Comparison of ENCODE assay signal across 10 mouse cellular contexts in the genomic region with DNA sequence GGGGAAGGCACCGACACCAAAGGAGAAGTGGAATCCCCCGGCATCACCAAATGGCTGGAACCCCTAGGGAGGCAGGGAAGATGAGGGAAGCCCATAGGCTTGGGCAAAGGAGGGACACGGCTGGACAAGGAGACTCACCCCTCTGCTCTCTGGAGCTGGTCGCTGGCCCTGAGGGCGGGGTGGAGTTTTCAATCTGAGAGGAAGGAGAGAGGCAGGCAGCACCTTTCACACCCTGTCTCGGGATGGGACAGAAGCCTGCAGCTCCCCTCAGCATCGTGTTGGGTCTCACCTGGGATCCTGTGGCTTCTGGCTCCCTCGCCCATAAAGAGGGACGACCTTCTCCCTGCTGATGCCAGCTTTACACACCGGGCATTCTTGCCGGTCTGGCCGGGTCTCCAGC. TPM values are rescaled to one million over a fixed set of nuclear protein-coding genes. Genes with fewer than 3 reads are reported as not detected.
DNase-seq lines count a peak whose midpoint lies in the region; ATAC-seq lines count a peak whose summit lies in the region.
"Had no signal": no experiment of that assay in that cellular context is flagged by ENCODE, and none has a peak within 500 bp of the region (broad histone marks: within the 10 kb centered on the region; RNA-seq: fewer than 3 reads in every experiment).

No protein-coding gene starts in this region.

- ATAC-seq in heart, embryonic 12.5 days (ENCODE audit: insufficient number of reproducible peaks, low FRiP score) = no peak
- ATAC-seq in midbrain, embryonic 16.5 days = no peak
- ATAC-seq in hindbrain, embryonic 16.5 days = no peak
- ATAC-seq in neural tube, embryonic 12.5 days (ENCODE audit: low FRiP score, low read depth) = no peak
- ATAC-seq: CD4-positive, CD25-positive, alpha-beta regulatory T cell, adult 4 months had no signal

- H3K4me3 ChIP-seq in heart, embryonic 12.5 days = peak overlapping the region; percentile 62; the same call in 1 of the 2 replicates
- H3K4me3 ChIP-seq in midbrain, embryonic 10.5 days = peak overlapping the region; percentile 98
- H3K4me3 ChIP-seq in midbrain, embryonic 16.5 days (ENCODE audit: low read depth, low read length) = no peak overlapping the region
- H3K4me3 ChIP-seq in hindbrain, embryonic 16.5 days (ENCODE audit: low read length) = 0 out of 2 replicates have a peak overlapping the region, but pooled peaks have one; percentile 65
- no peak overlapping the region for H3K4me3 ChIP-seq in neural tube, embryonic 12.5 days

- peaks cover 22% of the 10 kb centered on the region for H3K36me3 ChIP-seq in heart, embryonic 12.5 days
- peaks cover 26% of the 10 kb centered on the region for H3K36me3 ChIP-seq in midbrain, embryonic 10.5 days
- peaks cover 7% of the 10 kb centered on the region for H3K36me3 ChIP-seq in midbrain, embryonic 16.5 days (ENCODE audit: control insufficient read depth, insufficient read depth, low read length)
- peaks cover 7% of the 10 kb centered on the region for H3K36me3 ChIP-seq in hindbrain, embryonic 16.5 days (ENCODE audit: control insufficient read depth, insufficient read depth, low read length)
- H3K36me3 ChIP-seq in neural tube, embryonic 12.5 days = peaks cover 25% of the 10 kb centered on the region

- 0 out of 2 replicates have a peak overlapping the region, but pooled peaks have one; percentile 80 for H3K9ac ChIP-seq in heart, embryonic 12.5 days
- H3K9ac ChIP-seq in midbrain, embryonic 16.5 days (ENCODE audit: low read depth, low read length) = no peak overlapping the region
- H3K9ac ChIP-seq in hindbrain, embryonic 16.5 days (ENCODE audit: low read depth, low read length) = peak overlapping the region; percentile 19; the same call in 1 of the 2 replicates
- no peak overlapping the region; the same call in 1 of the 2 replicates for H3K9ac ChIP-seq in neural tube, embryonic 12.5 days

- H3K4me2 ChIP-seq in heart, embryonic 12.5 days = peak overlapping the region; percentile 86
- no peak overlapping the region for H3K4me2 ChIP-seq in midbrain, embryonic 16.5 days (ENCODE audit: low read length)
- H3K4me2 ChIP-seq in hindbrain, embryonic 16.5 days (ENCODE audit: low read length) = no peak overlapping the region
- H3K4me2 ChIP-seq in neural tube, embryonic 12.5 days (replicated peaks) = peak overlapping the region; percentile 78

- no peak for DNase-seq in heart, postnatal 36 days
- no peak for DNase-seq in midbrain, embryonic 10.5 days (ENCODE audit: low spot score)
- DNase-seq in adrenal gland, adult 18-20 months (ENCODE audit: low spot score in 2 of 2) = no peak
- no peak for DNase-seq in spleen, postnatal 10 days (ENCODE audit: low spot score in 2 of 2)
- DNase-seq: right cerebral cortex, postnatal 25 days had no signal

- H3K4me1 ChIP-seq in heart, embryonic 12.5 days (replicated peaks) = peaks cover 48% of the 10 kb centered on the region
- peaks cover 64% of the 10 kb centered on the region for H3K4me1 ChIP-seq in midbrain, embryonic 10.5 days
- peaks cover 20% of the 10 kb centered on the region for H3K4me1 ChIP-seq in midbrain, embryonic 16.5 days (ENCODE audit: control insufficient read depth, insufficient read depth, low read length)
- H3K4me1 ChIP-seq in hindbrain, embryonic 16.5 days (ENCODE audit: control insufficient read depth, insufficient read depth, low read depth, low read length) = peaks cover 20% of the 10 kb centered on the region
- H3K4me1 ChIP-seq in neural tube, embryonic 12.5 days = peaks cover 34% of the 10 kb centered on the region

- H3K27ac ChIP-seq in heart, embryonic 12.5 days (ENCODE audit: poor library complexity, severe bottlenecking) = no peak overlapping the region
- 0 out of 2 replicates have a peak overlapping the region, but pooled peaks have one; percentile 1 for H3K27ac ChIP-seq in midbrain, embryonic 10.5 days (replicated peaks)
- H3K27ac ChIP-seq in midbrain, embryonic 16.5 days (ENCODE audit: low read length) = no peak overlapping the region
- no peak overlapping the region for H3K27ac ChIP-seq in hindbrain, embryonic 16.5 days (ENCODE audit: low read depth, low read length)
- H3K27ac ChIP-seq in neural tube, embryonic 12.5 days = no peak overlapping the region

- 82% methylated on average over 12 of the region's 12 CpGs for WGBS in heart, embryonic 12.5 days
- whole genome bisulfite sequencing in midbrain, embryonic 10.5 days = 91% methylated on average over 12 of the region's 12 CpGs
- 86% methylated on average over 12 of the region's 12 CpGs for WGBS in midbrain, embryonic 16.5 days
- WGBS in hindbrain, embryonic 16.5 days = 89% methylated on average over 12 of the region's 12 CpGs
- 90% methylated on average over 12 of the region's 12 CpGs for WGBS in neural tube, embryonic 12.5 days

- no peaks in the 10 kb centered on the region for H3K9me3 ChIP-seq in heart, embryonic 12.5 days (replicated peaks)
- H3K9me3 ChIP-seq in midbrain, embryonic 10.5 days (replicated peaks) = no peaks in the 10 kb centered on the region
- no peaks in the 10 kb centered on the region for H3K9me3 ChIP-seq in midbrain, embryonic 16.5 days (replicated peaks; ENCODE audit: control insufficient read depth, low read length, poor library complexity, severe bottlenecking)
- no peaks in the 10 kb centered on the region for H3K9me3 ChIP-seq in hindbrain, embryonic 16.5 days (ENCODE audit: control insufficient read depth, low read length)
- H3K9me3 ChIP-seq in neural tube, embryonic 12.5 days = no peaks in the 10 kb centered on the region

- intact Hi-C loops in heart, postnatal 36 days (cut with DNase I) = no loop called here

- no peaks in the 10 kb centered on the region for H3K27me3 ChIP-seq in heart, embryonic 12.5 days (replicated peaks)
- H3K27me3 ChIP-seq in midbrain, embryonic 10.5 days (ENCODE audit: low read depth, poor library complexity, severe bottlenecking) = no peaks in the 10 kb centered on the region
- no peaks in the 10 kb centered on the region for H3K27me3 ChIP-seq in midbrain, embryonic 16.5 days (ENCODE audit: control insufficient read depth, insufficient read depth, low read depth, low read length)
- no peaks in the 10 kb centered on the region for H3K27me3 ChIP-seq in hindbrain, embryonic 16.5 days (replicated peaks; ENCODE audit: control insufficient read depth, insufficient read depth, low read length)
- H3K27me3 ChIP-seq in neural tube, embryonic 12.5 days (replicated peaks) = no peaks in the 10 kb centered on the region

RNA-seq across cellular contexts. Expression of a gene that starts 1.7 kb away (rescaled TPM):
- polyA plus RNA-seq in heart, embryonic 12.5 days (2016; fragmentation: Nextera tagmentation; extraction: Ambion mirVana) = 123 and 126 TPM in 2 replicates
- 10 to 100 TPM; 35.7 to 37.1 TPM for total RNA-seq in heart, postnatal 36 days (2021)
- polyA plus RNA-seq in midbrain, embryonic 10.5 days (2016; fragmentation: Nextera tagmentation; extraction: Ambion mirVana) = 202 and 233 TPM in 2 replicates
- 291 and 298 TPM in 2 replicates for polyA plus RNA-seq in midbrain, embryonic 16.5 days (2015; fragmentation: Nextera tagmentation; extraction: Ambion mirVana)
- 281 and 296 TPM in 2 replicates for polyA plus RNA-seq in hindbrain, embryonic 16.5 days (2015; fragmentation: Nextera tagmentation; extraction: Ambion mirVana)
- polyA plus RNA-seq in neural tube, embryonic 12.5 days (2016; fragmentation: Nextera tagmentation; extraction: Ambion mirVana) = 249 and 263 TPM in 2 replicates
- total RNA-seq in adrenal gland, adult 18-20 months (2021) = 10 to 100 TPM; 71.8 to 86.7 TPM

RNA-seq across cellular contexts. Expression of a gene that starts 2.3 kb away (rescaled TPM):
- 52.5 and 52.8 TPM in 2 replicates for polyA plus RNA-seq in heart, embryonic 12.5 days (2016; fragmentation: Nextera tagmentation; extraction: Ambion mirVana)
- total RNA-seq in heart, postnatal 36 days (2021) = 10 to 100 TPM; 61.2 to 70.5 TPM
- 66.0 and 70.1 TPM in 2 replicates for polyA plus RNA-seq in midbrain, embryonic 10.5 days (2016; fragmentation: Nextera tagmentation; extraction: Ambion mirVana)
- 118 TPM in 2 replicates for polyA plus RNA-seq in midbrain, embryonic 16.5 days (2015; fragmentation: Nextera tagmentation; extraction: Ambion mirVana)
- 122 and 128 TPM in 2 replicates for polyA plus RNA-seq in hindbrain, embryonic 16.5 days (2015; fragmentation: Nextera tagmentation; extraction: Ambion mirVana)
- polyA plus RNA-seq in neural tube, embryonic 12.5 days (2016; fragmentation: Nextera tagmentation; extraction: Ambion mirVana) = 81.1 and 97.7 TPM in 2 replicates
- 100 to 1,000 TPM; 106 to 112 TPM for total RNA-seq in adrenal gland, adult 18-20 months (2021)

RNA-seq across cellular contexts. Expression of a gene that starts 4.1 kb away (rescaled TPM):
- polyA plus RNA-seq in heart, embryonic 12.5 days (2016; fragmentation: Nextera tagmentation; extraction: Ambion mirVana) = 3.8 TPM in 2 replicates
- total RNA-seq in heart, postnatal 36 days (2021) = under 1 TPM; 0.24 to 0.47 TPM
- polyA plus RNA-seq in midbrain, embryonic 10.5 days (2016; fragmentation: Nextera tagmentation; extraction: Ambion mirVana) = 3.1 and 3.2 TPM in 2 replicates
- 0.95 and 1.1 TPM in 2 replicates for polyA plus RNA-seq in midbrain, embryonic 16.5 days (2015; fragmentation: Nextera tagmentation; extraction: Ambion mirVana)
- polyA plus RNA-seq in hindbrain, embryonic 16.5 days (2015; fragmentation: Nextera tagmentation; extraction: Ambion mirVana) = 1.3 and 1.6 TPM in 2 replicates
- polyA plus RNA-seq in neural tube, embryonic 12.5 days (2016; fragmentation: Nextera tagmentation; extraction: Ambion mirVana) = 1.9 and 2.3 TPM in 2 replicates
- under 1 TPM; 0.73 to 0.86 TPM for total RNA-seq in adrenal gland, adult 18-20 months (2021)

RNA-seq across cellular contexts. Expression of a gene that starts 10.7 kb away (rescaled TPM):
- 13.0 and 13.2 TPM in 2 replicates for polyA plus RNA-seq in heart, embryonic 12.5 days (2016; fragmentation: Nextera tagmentation; extraction: Ambion mirVana)
- total RNA-seq in heart, postnatal 36 days (2021) = 10 to 100 TPM; 18.0 to 19.6 TPM
- polyA plus RNA-seq in midbrain, embryonic 10.5 days (2016; fragmentation: Nextera tagmentation; extraction: Ambion mirVana) = 17.5 and 17.7 TPM in 2 replicates
- polyA plus RNA-seq in midbrain, embryonic 16.5 days (2015; fragmentation: Nextera tagmentation; extraction: Ambion mirVana) = 9.4 and 9.7 TPM in 2 replicates
- polyA plus RNA-seq in hindbrain, embryonic 16.5 days (2015; fragmentation: Nextera tagmentation; extraction: Ambion mirVana) = 7.3 and 8.3 TPM in 2 replicates
- polyA plus RNA-seq in neural tube, embryonic 12.5 days (2016; fragmentation: Nextera tagmentation; extraction: Ambion mirVana) = 17.1 and 18.4 TPM in 2 replicates
- 10 to 100 TPM; 32.4 to 40.9 TPM for total RNA-seq in adrenal gland, adult 18-20 months (2021)

RNA-seq across cellular contexts. Expression of a gene that starts 12.2 kb away (rescaled TPM):
- polyA plus RNA-seq in heart, embryonic 12.5 days (2016; fragmentation: Nextera tagmentation; extraction: Ambion mirVana) = 4.4 and 4.6 TPM in 2 replicates
- total RNA-seq in heart, postnatal 36 days (2021) = 1 to 10 TPM; 4.7 to 4.8 TPM
- polyA plus RNA-seq in midbrain, embryonic 10.5 days (2016; fragmentation: Nextera tagmentation; extraction: Ambion mirVana) = 5.3 and 6.6 TPM in 2 replicates
- polyA plus RNA-seq in midbrain, embryonic 16.5 days (2015; fragmentation: Nextera tagmentation; extraction: Ambion mirVana) = 3.9 and 4.3 TPM in 2 replicates
- 3.4 and 4.9 TPM in 2 replicates for polyA plus RNA-seq in hindbrain, embryonic 16.5 days (2015; fragmentation: Nextera tagmentation; extraction: Ambion mirVana)
- 4.2 and 5.5 TPM in 2 replicates for polyA plus RNA-seq in neural tube, embryonic 12.5 days (2016; fragmentation: Nextera tagmentation; extraction: Ambion mirVana)
- 1 to 10 TPM; 4.8 to 7.3 TPM for total RNA-seq in adrenal gland, adult 18-20 months (2021)

Comparison
In these comparisons a context has a peak if more than half of its experiments do, and no peak if none do; other contexts are left out.
1. H3K4me3 ChIP-seq: peak in heart, embryonic 12.5 days (single experiment), midbrain, embryonic 10.5 days (single experiment) and hindbrain, embryonic 16.5 days (single experiment); none in midbrain, embryonic 16.5 days (single experiment) and neural tube, embryonic 12.5 days (single experiment).
2. H3K4me2 ChIP-seq: peak in heart, embryonic 12.5 days (single experiment) and neural tube, embryonic 12.5 days (single experiment); none in midbrain, embryonic 16.5 days (single experiment) and hindbrain, embryonic 16.5 days (single experiment).
3. H3K9ac ChIP-seq: peak in heart, embryonic 12.5 days (single experiment) and hindbrain, embryonic 16.5 days (single experiment); none in midbrain, embryonic 16.5 days (single experiment) and neural tube, embryonic 12.5 days (single experiment).